Mouse (Mus musculus) erythroblast, embryonic 14.5 days (primary cell): ENCODE data around the gene Anapc7.

Experiments
- GATA1 ChIP-seq: IDR thresholded peaks from 2 replicates; pipeline ENCODE4 v1.6.1; 2012; ENCODE audit warnings: low read length, inconsistent platforms, mixed read lengths
- TAL1 ChIP-seq: IDR thresholded peaks from 3 replicates; pipeline ENCODE4 v1.6.1; 2012; ENCODE audit warnings: low read length, inconsistent platforms, mixed read lengths

GRCm38 (mm10) chr5:122430036-122430775, 8.7 kb downstream of the Anapc7 start:
- TF ChIP-seq GATA1 = no peak
- no peak for TF ChIP-seq TAL1
